Mouse (Mus musculus): Measurements from ENCODE around the gene Rcsd1. TPM values are rescaled to one million over a fixed set of nuclear protein-coding genes. Genes with fewer than 3 reads are reported as not detected.
A peak's percentile ranks its signal among the peaks of the same experiment; 100 is the strongest.

Gene Rcsd1
- total and polyA plus RNA-seq, 2 experiments = 2.6 to 3.3 TPM

- WGBS = 79% methylated on average over 6 of the region's 6 CpGs
- H3K79me2 ChIP-seq (ENCODE audit: control insufficient read depth, insufficient read depth, low read length) = no peaks in the 10 kb centered on the region
- TF ChIP-seq CTCF (IDR thresholded peaks at IDR 0.05; ENCODE audit: low read depth, low read length) (no peak), POLR2A (IDR thresholded peaks at IDR 0.05; ENCODE audit: extremely low read depth, insufficient read depth, low read length) (no peak)
- no peak overlapping the region for H3K27ac ChIP-seq (replicated peaks; ENCODE audit: insufficient read depth, low read depth, low read length)
- no peak overlapping the region for H3K9ac ChIP-seq (ENCODE audit: low read depth, low read length)
- no peak overlapping the region for H3K4me3 ChIP-seq (ENCODE audit: insufficient read depth, low read depth, low read length)
- no peaks in the 10 kb centered on the region for H3K36me3 ChIP-seq (ENCODE audit: control insufficient read depth, insufficient read depth, low read length)
- peaks cover 2% of the 10 kb centered on the region; the same call in 1 of the 2 replicates for H3K4me1 ChIP-seq (ENCODE audit: control insufficient read depth, insufficient read depth, low read length)
- DNase-seq (ENCODE audit: extremely low read depth, low read depth, low spot score) = peak; percentile 33
- H3K27me3 ChIP-seq (ENCODE audit: control insufficient read depth, insufficient read depth, low read length) = no peaks in the 10 kb centered on the region
These were observed 47.8 kb downstream of the Rcsd1 start for GRCm38 (mm10) chr1:165661725-165662124.

- H3K4me3 ChIP-seq (ENCODE audit: insufficient read depth, low read depth, low read length) = no peak overlapping the region
- no peaks in the 10 kb centered on the region for H3K36me3 ChIP-seq (ENCODE audit: control insufficient read depth, insufficient read depth, low read length)
- no peaks in the 10 kb centered on the region for H3K79me2 ChIP-seq (ENCODE audit: control insufficient read depth, insufficient read depth, low read length)
- H3K4me1 ChIP-seq (ENCODE audit: control insufficient read depth, insufficient read depth, low read length) = peaks cover 2% of the 10 kb centered on the region; the same call in 1 of the 2 replicates
- H3K27ac ChIP-seq (replicated peaks; ENCODE audit: insufficient read depth, low read depth, low read length) = no peak overlapping the region
- no peak overlapping the region for H3K9ac ChIP-seq (ENCODE audit: low read depth, low read length)
- DNase-seq (ENCODE audit: extremely low read depth, low read depth, low spot score) = no peak
- WGBS = 59% methylated on average over 3 of the region's 3 CpGs
- no peak for TF ChIP-seq CTCF (IDR thresholded peaks at IDR 0.05; ENCODE audit: low read depth, low read length)
- TF ChIP-seq POLR2A (IDR thresholded peaks at IDR 0.05; ENCODE audit: extremely low read depth, insufficient read depth, low read length) = no peak
- no peaks in the 10 kb centered on the region for H3K27me3 ChIP-seq (ENCODE audit: control insufficient read depth, insufficient read depth, low read length)
These were observed 48.4 kb downstream of the Rcsd1 start for GRCm38 (mm10) chr1:165661191-165661590.

- 24% methylated on average over 4 of the region's 4 CpGs for WGBS
- Histone ChIP-seq H3K27me3 (ENCODE audit: control insufficient read depth, insufficient read depth, low read length) (no peaks in the 10 kb centered on the region), H3K9ac (ENCODE audit: low read depth, low read length) (no peak overlapping the region), H3K27ac (replicated peaks; ENCODE audit: insufficient read depth, low read depth, low read length) (no peak overlapping the region), H3K79me2 (ENCODE audit: control insufficient read depth, insufficient read depth, low read length) (no peaks in the 10 kb centered on the region), H3K4me3 (ENCODE audit: insufficient read depth, low read depth, low read length) (no peak overlapping the region), H3K36me3 (ENCODE audit: control insufficient read depth, insufficient read depth, low read length) (no peaks in the 10 kb centered on the region), H3K4me1 (ENCODE audit: control insufficient read depth, insufficient read depth, low read length) (peaks cover 2% of the 10 kb centered on the region; the same call in 1 of the 2 replicates)
- peak; percentile 35 for DNase-seq (ENCODE audit: extremely low read depth, low read depth, low spot score)
- TF ChIP-seq POLR2A (IDR thresholded peaks at IDR 0.05; ENCODE audit: extremely low read depth, insufficient read depth, low read length) (no peak), CTCF (IDR thresholded peaks at IDR 0.05; ENCODE audit: low read depth, low read length) (peak; percentile 53)
These were observed 48.8 kb downstream of the Rcsd1 start for GRCm38 (mm10) chr1:165660774-165661173.

- Histone ChIP-seq H3K27me3 (ENCODE audit: control insufficient read depth, insufficient read depth, low read length) (no peaks in the 10 kb centered on the region), H3K4me3 (ENCODE audit: insufficient read depth, low read depth, low read length) (no peak overlapping the region), H3K79me2 (ENCODE audit: control insufficient read depth, insufficient read depth, low read length) (no peaks in the 10 kb centered on the region), H3K9ac (ENCODE audit: low read depth, low read length) (no peak overlapping the region), H3K4me1 (ENCODE audit: control insufficient read depth, insufficient read depth, low read length) (peaks cover 4% of the 10 kb centered on the region), H3K36me3 (ENCODE audit: control insufficient read depth, insufficient read depth, low read length) (no peaks in the 10 kb centered on the region), H3K27ac (replicated peaks; ENCODE audit: insufficient read depth, low read depth, low read length) (no peak overlapping the region)
- WGBS = 35% methylated on average over 5 of the region's 5 CpGs
- peak; percentile 80 for TF ChIP-seq CTCF (IDR thresholded peaks at IDR 0.05; ENCODE audit: low read depth, low read length)
- TF ChIP-seq POLR2A (IDR thresholded peaks at IDR 0.05; ENCODE audit: extremely low read depth, insufficient read depth, low read length) = no peak
- peak; percentile 75 for DNase-seq (ENCODE audit: extremely low read depth, low read depth, low spot score)
These were observed 51.0 kb downstream of the Rcsd1 start for GRCm38 (mm10) chr1:165658602-165659001.

GRCm38 (mm10) chr1:165655482-165655881 lies 54.1 kb downstream of the Rcsd1 start:
- TF ChIP-seq CTCF (IDR thresholded peaks at IDR 0.05; ENCODE audit: low read depth, low read length) (no peak), POLR2A (IDR thresholded peaks at IDR 0.05; ENCODE audit: extremely low read depth, insufficient read depth, low read length) (no peak)

GRCm38 (mm10) chr1:165655022-165655421 lies 54.5 kb downstream of the Rcsd1 start:
- H3K4me3 ChIP-seq (ENCODE audit: insufficient read depth, low read depth, low read length) = no peak overlapping the region
- DNase-seq (ENCODE audit: extremely low read depth, low read depth, low spot score) = no peak
- peaks cover 6% of the 10 kb centered on the region for H3K4me1 ChIP-seq (ENCODE audit: control insufficient read depth, insufficient read depth, low read length)
- no peaks in the 10 kb centered on the region for H3K79me2 ChIP-seq (ENCODE audit: control insufficient read depth, insufficient read depth, low read length)
- no peaks in the 10 kb centered on the region for H3K27me3 ChIP-seq (ENCODE audit: control insufficient read depth, insufficient read depth, low read length)
- 66% methylated on average over 6 of the region's 6 CpGs for WGBS
- no peak overlapping the region for H3K9ac ChIP-seq (ENCODE audit: low read depth, low read length)
- no peaks in the 10 kb centered on the region for H3K36me3 ChIP-seq (ENCODE audit: control insufficient read depth, insufficient read depth, low read length)
- no peak overlapping the region for H3K27ac ChIP-seq (replicated peaks; ENCODE audit: insufficient read depth, low read depth, low read length)
- TF ChIP-seq CTCF (IDR thresholded peaks at IDR 0.05; ENCODE audit: low read depth, low read length) (peak; percentile 51), POLR2A (IDR thresholded peaks at IDR 0.05; ENCODE audit: extremely low read depth, insufficient read depth, low read length) (no peak)

More at GRCm38 (mm10) chr1:165655482-165655881, 54.1 kb downstream of the Rcsd1 start:
- Histone ChIP-seq H3K9ac (ENCODE audit: low read depth, low read length) (no peak overlapping the region), H3K4me1 (ENCODE audit: control insufficient read depth, insufficient read depth, low read length) (peaks cover 6% of the 10 kb centered on the region), H3K4me3 (ENCODE audit: insufficient read depth, low read depth, low read length) (no peak overlapping the region), H3K36me3 (ENCODE audit: control insufficient read depth, insufficient read depth, low read length) (no peaks in the 10 kb centered on the region), H3K27me3 (ENCODE audit: control insufficient read depth, insufficient read depth, low read length) (no peaks in the 10 kb centered on the region), H3K27ac (replicated peaks; ENCODE audit: insufficient read depth, low read depth, low read length) (no peak overlapping the region), H3K79me2 (ENCODE audit: control insufficient read depth, insufficient read depth, low read length) (no peaks in the 10 kb centered on the region)
- WGBS = 73% methylated on average over 14 of the region's 14 CpGs
- no peak for DNase-seq (ENCODE audit: extremely low read depth, low read depth, low spot score)
